Mouse (Mus musculus): ENCODE measurements around the gene Pef1. TPM values are rescaled to one million over a fixed set of nuclear protein-coding genes. Genes with fewer than 3 reads are reported as not detected.

Gene Pef1
- 55.1 and 56.9 TPM in 2 replicates for total RNA-seq (2021)
- long read RNA-seq, experiment 1, transcript Pef1-201 (5 exons, 1,551 nt): major isoform, 72 of 85 reads
- long read RNA-seq, experiment 1, partial matches to known transcripts: 12 of 85 reads
- long read RNA-seq, experiment 1, other reads (novel, unspliced or antisense): 1 of 85 reads
- long read RNA-seq, experiment 2, transcript Pef1-201 (5 exons, 1,551 nt): major isoform, 45 of 52 reads
- long read RNA-seq, experiment 2, partial matches to known transcripts: 6 of 52 reads
- long read RNA-seq, experiment 2, other reads (novel, unspliced or antisense): 1 of 52 reads

- DNase-seq: no peak
Measured at GRCm38 (mm10) chr4:130102111-130102651, at the start of gene Pef1. Gene Pef1 (plus strand): TSS chr4:130102558.

GRCm38 (mm10) chr4:130053111-130053510, 49.2 kb upstream of the Pef1 start:
- peak; percentile 72 for DNase-seq

GRCm38 (mm10) chr4:130054727-130055126, 47.6 kb upstream of the Pef1 start:
- DNase-seq: no peak

GRCm38 (mm10) chr4:130055160-130056010, 47.0 kb upstream of the Pef1 start:
- no peak for DNase-seq

- no peak for DNase-seq
Measured at GRCm38 (mm10) chr4:130056011-130056322, 46.4 kb upstream of the Pef1 start.

- no peak for DNase-seq
Measured at GRCm38 (mm10) chr4:130056471-130056870, 45.9 kb upstream of the Pef1 start.

GRCm38 (mm10) chr4:130060937-130061336, 41.4 kb upstream of the Pef1 start:
- DNase-seq: no peak

GRCm38 (mm10) chr4:130063191-130063590, 39.2 kb upstream of the Pef1 start:
- DNase-seq: no peak

- DNase-seq: peak; percentile 81
Measured at GRCm38 (mm10) chr4:130066816-130067215, 35.5 kb upstream of the Pef1 start.

GRCm38 (mm10) chr4:130070523-130070922, 31.8 kb upstream of the Pef1 start:
- DNase-seq: no peak

- DNase-seq: no peak
Measured at GRCm38 (mm10) chr4:130071758-130072157, 30.6 kb upstream of the Pef1 start.

- no peak for DNase-seq
Measured at GRCm38 (mm10) chr4:130073367-130073766, 29.0 kb upstream of the Pef1 start.

GRCm38 (mm10) chr4:130074761-130075515, 27.4 kb upstream of the Pef1 start:
- peak; percentile 72 for DNase-seq

- DNase-seq: no peak
Measured at GRCm38 (mm10) chr4:130076856-130077255, 25.5 kb upstream of the Pef1 start.

- no peak for DNase-seq
Measured at GRCm38 (mm10) chr4:130078816-130079485, 23.4 kb upstream of the Pef1 start.

GRCm38 (mm10) chr4:130079521-130079920, 22.8 kb upstream of the Pef1 start:
- DNase-seq: no peak

- peak; percentile 86 for DNase-seq
Measured at GRCm38 (mm10) chr4:130081345-130082190, 20.8 kb upstream of the Pef1 start.

- no peak for DNase-seq
Measured at GRCm38 (mm10) chr4:130082211-130082610, 20.1 kb upstream of the Pef1 start.

GRCm38 (mm10) chr4:130084331-130084945, 17.9 kb upstream of the Pef1 start:
- DNase-seq: peak; percentile 68

GRCm38 (mm10) chr4:130085246-130085820, 17.0 kb upstream of the Pef1 start:
- no peak for DNase-seq

All from adrenal gland, postnatal 14 days (tissue).